Mouse (Mus musculus) heart, postnatal 4 days (tissue): ENCODE results near the gene Tex48. TPM values are rescaled to one million over a fixed set of nuclear protein-coding genes. Genes with fewer than 3 reads are reported as not detected.

ENCODE experiments used
- DNase-seq: peaks from one replicate; pipeline ENCODE4 v3.0.0; 2021
- total RNA-seq, 2 experiments: library from RNA; stranded (reverse); gene quantifications; 2 replicates each; pipeline ENCODE4 v1.2.3; 2021

The Tex48 gene
- total RNA-seq, 2 experiments from 2014 or later = not detected

GRCm38 (mm10) chr4:63594459-63595110 is 27.6 kb downstream of the Tex48 start:
- no peak for DNase-seq

- DNase-seq = no peak
These were observed 31.7 kb downstream of the Tex48 start for GRCm38 (mm10) chr4:63590538-63590937.

DNA sequence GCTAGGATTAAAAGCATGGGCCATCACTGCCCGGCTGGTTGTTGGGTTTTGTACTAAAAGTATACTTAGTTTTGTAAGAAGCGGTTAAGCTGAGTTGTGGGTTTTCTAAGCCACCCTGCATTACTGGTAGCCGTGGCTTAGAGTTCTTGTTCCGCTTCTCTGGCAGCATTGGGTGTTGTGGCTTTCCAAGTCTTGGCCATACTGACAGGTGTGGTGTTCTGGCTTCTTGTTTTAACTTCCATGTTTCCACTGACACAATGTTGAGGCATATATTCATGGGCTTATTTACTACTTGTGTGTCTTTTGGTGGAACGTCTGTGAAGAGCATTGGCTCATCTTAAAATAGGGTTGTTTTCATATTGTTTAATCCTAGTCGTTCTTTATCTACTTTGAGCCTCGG is 32.2 kb downstream of the Tex48 start:
- DNase-seq = no peak

GRCm38 (mm10) chr4:63586240-63586639 is 36.0 kb downstream of the Tex48 start:
- no peak for DNase-seq

DNA sequence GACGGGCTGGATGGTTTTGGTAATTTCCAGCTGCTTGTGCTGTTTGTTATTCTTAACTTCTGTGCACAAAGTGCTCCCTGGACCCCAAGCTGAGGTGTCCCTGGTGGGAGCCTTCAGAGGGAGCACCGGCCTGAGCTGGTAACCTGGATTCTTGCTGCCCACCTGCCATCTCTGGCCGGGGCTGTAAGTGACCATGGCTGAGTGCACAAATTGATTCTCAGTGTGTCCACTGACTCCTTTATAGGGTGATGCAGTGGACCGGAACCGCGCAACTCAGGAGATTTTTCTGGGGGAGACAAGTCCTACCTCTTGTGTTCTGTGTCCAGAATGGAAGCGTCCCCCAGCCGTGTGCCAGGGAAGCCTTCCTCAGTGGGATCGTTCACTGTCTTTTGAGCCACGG is 37.0 kb downstream of the Tex48 start:
- no peak for DNase-seq

DNA sequence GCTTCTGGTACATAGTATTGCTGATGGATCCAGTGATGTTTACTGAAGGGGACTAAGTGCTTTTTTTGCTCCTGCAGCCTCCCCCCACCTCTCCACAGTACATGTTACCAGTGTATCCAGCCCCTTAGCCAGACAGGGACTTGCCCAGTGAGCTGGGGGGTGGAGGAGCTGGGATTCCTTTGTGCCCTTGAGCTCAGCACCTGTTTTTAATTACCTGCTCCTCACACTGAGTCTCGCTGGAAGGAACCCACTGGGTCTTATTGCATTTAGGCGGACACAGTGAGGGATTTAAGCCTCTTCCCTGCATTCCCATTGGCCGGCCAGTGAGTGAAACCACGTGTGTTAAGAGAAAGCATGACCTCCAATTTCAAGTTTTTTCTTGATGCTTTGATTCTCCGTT is 39.6 kb downstream of the Tex48 start:
- DNase-seq = no peak

DNA sequence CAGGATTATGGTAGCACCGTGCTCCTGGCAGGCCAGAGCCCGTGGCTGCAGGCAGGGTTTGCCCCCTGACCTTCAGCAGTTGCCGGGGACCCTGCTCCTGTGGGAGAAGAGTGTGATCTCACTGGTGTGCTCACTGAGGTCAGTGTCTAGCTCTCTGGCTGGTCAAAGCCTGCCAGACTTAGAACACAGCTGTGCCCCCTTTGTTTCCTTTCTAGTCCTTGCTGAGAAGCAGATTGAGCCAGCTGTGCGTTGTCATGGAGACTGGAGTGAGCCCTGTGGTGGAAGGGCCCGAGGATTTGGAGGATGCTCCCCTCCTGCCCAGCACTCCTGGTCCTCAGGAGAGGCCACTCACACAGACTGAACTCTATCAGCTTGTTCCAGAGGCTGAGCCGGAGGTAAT is 42.1 kb downstream of the Tex48 start:
- no peak for DNase-seq

DNA sequence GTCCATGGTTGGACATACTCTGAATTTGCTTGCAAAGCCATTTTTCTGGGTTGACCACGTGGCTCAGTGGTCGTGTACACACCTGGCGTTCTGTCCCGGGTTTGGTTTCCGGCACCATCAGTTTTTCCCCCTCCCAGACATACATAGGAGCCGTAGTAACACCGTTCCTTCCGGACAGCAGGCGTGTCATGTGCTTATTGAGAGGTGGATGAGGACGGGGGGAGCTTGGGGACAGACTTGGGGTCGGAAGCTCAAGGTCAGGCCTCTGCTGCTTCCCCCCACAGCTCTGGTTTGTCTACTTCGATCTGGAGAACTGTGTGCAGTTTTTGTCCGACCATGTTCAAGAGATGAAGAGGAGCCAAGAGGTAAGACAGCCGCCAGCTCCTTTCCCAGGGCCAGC is 42.6 kb downstream of the Tex48 start:
- no peak for DNase-seq

GRCm38 (mm10) chr4:63572621-63573020 is 49.6 kb downstream of the Tex48 start:
- DNase-seq = no peak

GRCm38 (mm10) chr4:63570208-63570781 is 51.9 kb downstream of the Tex48 start:
- no peak for DNase-seq

GRCm38 (mm10) chr4:63569322-63569721 is 52.9 kb downstream of the Tex48 start:
- no peak for DNase-seq

DNA sequence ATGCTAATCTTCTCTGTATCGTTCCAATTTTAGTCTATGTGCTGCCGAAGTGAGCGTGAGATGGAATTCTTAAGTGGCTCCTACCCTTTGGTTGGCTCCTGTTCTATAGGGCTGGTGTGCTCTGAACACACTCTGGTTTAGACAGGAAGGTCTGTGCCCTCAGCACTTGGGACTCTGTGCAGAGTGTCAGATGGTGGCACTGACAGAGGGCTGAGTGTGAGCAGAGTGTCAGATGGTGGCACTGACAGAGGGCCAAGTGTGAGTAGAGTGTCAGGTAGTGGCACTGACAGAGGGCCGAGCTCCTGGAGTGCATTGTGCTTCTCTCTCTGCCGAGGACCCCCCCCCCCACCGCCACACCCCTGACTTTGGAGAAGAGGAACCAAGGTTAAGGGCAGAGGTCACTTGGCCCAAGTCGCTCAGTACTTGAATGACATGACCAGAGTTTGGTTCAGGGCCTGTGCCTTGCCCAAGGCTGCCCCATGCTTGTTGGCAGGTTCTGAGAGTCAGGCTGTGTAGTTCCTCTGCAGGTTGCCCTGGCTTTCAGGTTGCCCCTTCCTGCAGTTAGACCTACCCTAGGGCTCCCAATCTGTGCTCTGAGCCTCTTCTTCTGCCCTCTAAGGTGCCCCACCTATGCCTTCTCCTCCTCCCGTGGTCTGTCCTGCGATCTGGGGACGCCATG is 54.4 kb downstream of the Tex48 start:
- DNase-seq = no peak

GRCm38 (mm10) chr4:63562742-63563141 is 59.5 kb downstream of the Tex48 start:
- no peak for DNase-seq

GRCm38 (mm10) chr4:63561861-63562675 is 60.2 kb downstream of the Tex48 start:
- DNase-seq = no peak

DNA sequence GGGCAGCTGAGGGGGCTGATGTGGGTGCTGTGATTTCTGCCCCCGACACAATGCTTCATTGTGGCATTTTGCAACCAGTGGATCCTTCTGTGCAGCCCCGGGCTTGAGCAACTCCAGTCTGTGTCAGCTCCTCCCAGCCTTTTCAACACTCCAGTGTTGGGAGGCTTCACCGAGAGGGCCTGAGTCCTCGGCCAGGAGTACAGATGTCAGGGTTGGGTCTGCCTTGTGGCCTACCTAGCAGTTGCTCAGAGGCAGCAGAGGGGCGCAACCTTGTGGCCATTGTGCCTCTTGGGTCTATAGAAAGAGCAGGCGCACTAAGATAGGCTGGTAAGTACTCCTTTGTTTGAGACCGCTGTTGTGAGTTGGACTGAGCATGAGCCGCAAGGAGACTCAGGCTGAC is 62.1 kb downstream of the Tex48 start:
- peak; percentile 42 for DNase-seq

DNA sequence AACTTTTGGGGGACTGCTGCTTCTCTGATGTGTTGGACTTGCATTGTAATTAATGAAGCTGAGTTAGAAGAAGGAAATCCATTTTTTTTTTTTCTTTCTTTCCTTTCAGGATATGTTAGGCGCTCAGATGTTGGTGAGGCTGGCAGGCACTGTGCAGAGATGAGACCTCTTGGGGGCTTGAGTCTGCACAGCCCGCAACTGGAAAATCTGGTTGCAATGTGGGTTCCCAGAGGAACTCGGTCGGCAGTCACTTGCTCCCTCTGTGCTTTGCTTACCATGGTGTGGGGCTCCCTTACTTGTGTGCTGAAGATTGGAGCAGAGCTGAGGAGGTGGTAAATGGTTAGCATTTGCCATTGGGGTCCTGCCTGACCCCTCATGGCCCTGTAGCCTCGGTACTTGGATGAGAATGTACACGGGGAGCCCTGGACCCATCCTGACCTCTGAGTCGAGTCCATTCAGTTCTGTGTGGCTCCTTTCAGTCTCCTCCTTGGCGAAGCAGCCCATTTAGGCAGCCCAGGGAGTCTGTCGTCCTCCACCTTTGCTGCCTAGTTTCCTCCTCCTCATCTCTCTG is 63.0 kb downstream of the Tex48 start:
- DNase-seq = no peak

DNA sequence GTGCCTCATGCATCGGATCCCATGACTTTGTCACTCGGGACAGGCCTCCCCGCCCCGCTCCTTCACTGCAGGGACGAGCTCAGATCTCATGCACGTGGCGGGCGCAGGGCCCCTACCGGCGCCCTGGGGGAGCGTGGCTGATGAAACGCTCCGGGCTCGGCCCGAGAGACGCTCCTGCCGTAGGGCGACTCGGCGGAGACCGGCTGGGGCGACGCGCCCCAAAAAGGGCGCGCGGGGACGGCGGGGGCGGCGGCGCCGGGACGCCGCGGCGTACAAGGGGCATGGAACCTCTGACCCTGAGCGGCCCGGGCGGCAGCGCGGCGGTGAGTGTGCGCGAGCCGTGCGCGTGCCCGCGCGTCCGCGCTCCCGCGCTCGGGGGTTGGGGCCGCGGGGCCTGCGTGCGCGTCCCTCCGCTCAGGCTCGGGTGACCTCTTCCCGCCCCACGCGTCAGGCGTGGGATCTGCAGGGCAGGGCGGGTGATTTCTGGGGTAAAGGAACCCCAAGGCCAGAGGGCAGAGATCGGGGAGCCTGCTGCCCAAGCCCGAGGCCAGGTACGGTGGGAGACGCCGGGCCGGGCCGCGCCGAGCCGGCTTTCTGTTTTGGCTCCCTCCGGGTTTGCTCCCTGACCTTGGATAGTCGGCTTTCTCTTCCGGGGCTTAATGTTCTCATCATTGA is 63.7 kb downstream of the Tex48 start, which contains the start of gene Tmem268:
Tmem268 (plus strand) TSS at position 375 of the 675 bp plus-strand sequence.
- DNase-seq = peak; percentile 80

- no peak for DNase-seq
These were observed 64.8 kb downstream of the Tex48 start for GRCm38 (mm10) chr4:63557124-63558059.
